Mouse (Mus musculus) lung, embryonic 14.5 days (tissue): ENCODE measurements around the gene Kctd7. TPM values are rescaled to one million over a fixed set of nuclear protein-coding genes. Genes with fewer than 3 reads are reported as not detected.

Experiments
- ATAC-seq: fragments of 200-750 bp; cut with Nextera tagmentation; 2 replicates; pipeline ENCODE4 v1.8.0; 2017; ENCODE audit warnings: mild to moderate bottlenecking, moderate TSS enrichment, moderate library complexity; ENCODE audit not compliant: insufficient read depth
- DNase-seq: peaks from one replicate; pipeline ENCODE4 v3.0.0-alpha.2; 2015
- H3K27ac ChIP-seq: fragments of 300-500 bp; sonication (generic); 2 replicates; pipeline ENCODE4 v1.5.1; 2014; ENCODE audit warnings: low read depth, mild to moderate bottlenecking, moderate library complexity
- H3K27me3 ChIP-seq: fragments of 300-500 bp; sonication (generic); 2 replicates; pipeline ENCODE4 v1.6.1; 2014; ENCODE audit warnings: low read length, control low read depth; ENCODE audit not compliant: insufficient read depth
- H3K36me3 ChIP-seq: fragments of 300-500 bp; sonication (generic); 2 replicates; pipeline ENCODE4 v1.6.1; 2014; ENCODE audit warnings: control low read depth; ENCODE audit not compliant: insufficient read depth
- H3K4me1 ChIP-seq: fragments of 300-500 bp; sonication (generic); 2 replicates; pipeline ENCODE4 v1.6.1; 2014; ENCODE audit warnings: antibody characterized with exemption, control low read depth; ENCODE audit not compliant: insufficient read depth
- H3K4me2 ChIP-seq: fragments of 300-500 bp; sonication (generic); 2 replicates; pipeline ENCODE4 v1.6.1; 2014; ENCODE audit warnings: mild to moderate bottlenecking
- H3K4me3 ChIP-seq: fragments of 300-500 bp; sonication (generic); 2 replicates; pipeline ENCODE4 v1.5.1; 2014; ENCODE audit warnings: low read depth, low read length
- H3K9ac ChIP-seq: fragments of 300-500 bp; sonication (generic); 2 replicates; pipeline ENCODE4 v1.6.1; 2014
- H3K9me3 ChIP-seq: fragments of 300-500 bp; sonication (generic); 2 replicates; pipeline ENCODE4 v1.6.1; 2016; ENCODE audit warnings: low read depth, low read length, control low read depth
- CTCF ChIP-seq: IDR thresholded peaks from 2 replicates; pipeline ENCODE4 v1.5.1; 2016; ENCODE audit warnings: antibody characterized with exemption, low read depth
- WGBS: fragments of 180-500 bp; shearing (Covaris S2); extraction: QIAGEN DNeasy Blood & Tissue Kit; methylation state at CpG from one replicate; pipeline ENCODE4 v1.1.7; 2014; 5-methylcytosine and 5-hydroxymethylcytosine counted together
- polyA plus RNA-seq: library from polyadenylated mRNA; unstranded; fragments of >200 nt; fragmentation: Nextera tagmentation; extraction: Ambion mirVana; gene quantifications from 2 replicates; pipeline ENCODE4 v1.2.1, GENCODE M21; 2014

Gene Kctd7
- polyA plus RNA-seq, 1 experiment from 2014 or later, result 7.4 TPM

DNA sequence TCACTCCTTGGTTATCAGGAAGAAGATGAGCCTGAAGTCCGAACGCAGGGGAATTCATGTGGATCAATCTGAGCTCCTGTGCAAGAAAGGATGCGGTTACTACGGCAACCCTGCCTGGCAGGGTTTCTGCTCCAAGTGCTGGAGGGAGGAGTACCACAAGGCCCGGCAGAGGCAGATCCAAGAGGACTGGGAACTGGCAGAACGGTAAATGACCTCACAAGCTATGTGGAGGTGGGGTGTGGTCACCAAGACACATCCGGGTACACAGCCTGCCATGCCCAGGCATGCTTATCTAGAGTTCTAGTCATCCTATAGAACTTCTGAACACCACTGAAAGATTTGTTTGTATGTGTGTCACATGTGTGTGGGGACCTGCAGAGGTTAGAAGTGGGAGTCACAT is 42.7 kb downstream of the Kctd7 start:
- H3K4me1 ChIP-seq, result no peaks in the 10 kb centered on the region
- H3K9me3 ChIP-seq, result no peaks in the 10 kb centered on the region
- no peak for TF ChIP-seq CTCF
- no peak for DNase-seq
- H3K36me3 ChIP-seq, result peaks cover 40% of the 10 kb centered on the region
- no peak overlapping the region for H3K9ac ChIP-seq
- H3K27me3 ChIP-seq, result no peaks in the 10 kb centered on the region
- no peak overlapping the region for H3K27ac ChIP-seq
- no peak overlapping the region for H3K4me3 ChIP-seq
- H3K4me2 ChIP-seq, result no peak overlapping the region
- ATAC-seq, result no peak
- 63% methylated on average over 7 of the region's 7 CpGs for WGBS

DNA sequence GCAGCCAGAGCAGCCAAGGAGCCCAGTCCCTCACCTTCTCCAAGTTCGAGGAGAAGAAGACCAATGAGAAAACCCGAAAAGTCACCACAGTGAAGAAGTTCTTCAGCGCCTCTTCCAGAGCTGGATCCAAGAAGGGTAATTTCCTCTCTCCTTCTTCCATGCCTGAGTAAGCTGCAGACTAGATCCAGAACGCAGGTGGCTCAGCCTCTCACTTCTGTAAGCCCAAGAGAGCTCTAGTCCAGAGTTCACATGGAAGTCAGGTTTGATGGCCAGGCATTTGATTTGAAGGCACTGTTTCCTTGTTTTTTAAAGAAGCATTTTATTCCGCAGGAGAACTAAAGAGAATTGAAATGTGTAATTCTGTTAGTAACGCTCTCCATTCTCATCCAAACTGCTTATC is 46.2 kb downstream of the Kctd7 start:
- Histone ChIP-seq H3K4me3 (no peak overlapping the region), H3K4me1 (no peaks in the 10 kb centered on the region), H3K36me3 (peaks cover 43% of the 10 kb centered on the region), H3K9ac (no peak overlapping the region), H3K27me3 (no peaks in the 10 kb centered on the region), H3K27ac (no peak overlapping the region), H3K4me2 (no peak overlapping the region), H3K9me3 (no peaks in the 10 kb centered on the region)
- WGBS, result 88% methylated on average over 6 of the region's 6 CpGs
- DNase-seq (no peak), ATAC-seq (no peak)
- no peak for TF ChIP-seq CTCF

GRCm38 (mm10) chr5:130191865-130192264 is 47.2 kb downstream of the Kctd7 start:
- Histone ChIP-seq H3K9ac (no peak overlapping the region), H3K27me3 (no peaks in the 10 kb centered on the region), H3K4me2 (no peak overlapping the region), H3K4me1 (no peaks in the 10 kb centered on the region), H3K9me3 (no peaks in the 10 kb centered on the region), H3K4me3 (no peak overlapping the region), H3K36me3 (peaks cover 45% of the 10 kb centered on the region), H3K27ac (peak overlapping the region; percentile 30; the same call in 1 of the 2 replicates)
- DNase-seq (no peak), ATAC-seq (peak; percentile 24; the same call in 1 of the 2 replicates)
- 52% methylated on average over 6 of the region's 6 CpGs for WGBS
- TF ChIP-seq CTCF, result no peak

GRCm38 (mm10) chr5:130192356-130192944 is 47.8 kb downstream of the Kctd7 start:
- 30% methylated on average over 2 of the region's 2 CpGs for WGBS
- no peaks in the 10 kb centered on the region for H3K9me3 ChIP-seq
- TF ChIP-seq CTCF, result no peak
- no peaks in the 10 kb centered on the region for H3K27me3 ChIP-seq
- DNase-seq, result peak; percentile 48
- H3K4me1 ChIP-seq, result no peaks in the 10 kb centered on the region
- peak overlapping the region; percentile 30; the same call in 1 of the 2 replicates for H3K27ac ChIP-seq
- H3K36me3 ChIP-seq, result peaks cover 49% of the 10 kb centered on the region
- peak; percentile 58; the same call in 1 of the 2 replicates for ATAC-seq
- H3K4me2 ChIP-seq, result no peak overlapping the region
- H3K9ac ChIP-seq, result no peak overlapping the region
- no peak overlapping the region for H3K4me3 ChIP-seq

GRCm38 (mm10) chr5:130193760-130194159 is 49.1 kb downstream of the Kctd7 start:
- H3K4me3 ChIP-seq, result no peak overlapping the region
- H3K4me2 ChIP-seq, result no peak overlapping the region
- H3K27me3 ChIP-seq, result no peaks in the 10 kb centered on the region
- H3K9me3 ChIP-seq, result no peaks in the 10 kb centered on the region
- DNase-seq, result no peak
- H3K27ac ChIP-seq, result no peak overlapping the region
- peaks cover 58% of the 10 kb centered on the region for H3K36me3 ChIP-seq
- no peak overlapping the region for H3K9ac ChIP-seq
- WGBS, result 65% methylated on average over 3 of the region's 3 CpGs
- ATAC-seq, result no peak
- H3K4me1 ChIP-seq, result no peaks in the 10 kb centered on the region
- TF ChIP-seq CTCF, result no peak

DNA sequence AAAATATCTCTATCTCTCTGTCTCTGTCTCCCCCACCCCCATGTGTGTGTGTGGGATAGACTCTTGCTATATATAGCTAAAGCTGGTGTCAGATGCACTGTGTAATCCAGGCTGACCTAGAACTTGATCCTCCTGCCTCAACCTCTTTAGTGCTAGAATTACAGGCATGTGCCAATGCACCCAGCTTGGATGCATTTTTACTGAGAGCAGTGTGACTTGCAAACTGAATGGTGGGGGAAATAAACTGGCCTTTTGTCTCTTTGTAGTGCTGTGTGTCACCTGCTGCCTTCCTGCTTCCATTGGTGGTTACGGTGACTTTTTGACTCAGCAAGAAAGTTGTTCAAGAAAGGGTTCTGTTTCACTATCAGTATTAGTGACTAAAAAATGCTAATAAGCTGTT is 51.6 kb downstream of the Kctd7 start:
- Histone ChIP-seq H3K4me3 (no peak overlapping the region), H3K36me3 (peaks cover 49% of the 10 kb centered on the region), H3K4me1 (no peaks in the 10 kb centered on the region), H3K9me3 (no peaks in the 10 kb centered on the region), H3K27ac (no peak overlapping the region), H3K9ac (no peak overlapping the region), H3K27me3 (no peaks in the 10 kb centered on the region), H3K4me2 (no peak overlapping the region)
- no peak for TF ChIP-seq CTCF
- no peak for DNase-seq
- whole genome bisulfite sequencing, result 93% methylated on average over 1 of the region's 1 CpGs
- ATAC-seq, result no peak

DNA sequence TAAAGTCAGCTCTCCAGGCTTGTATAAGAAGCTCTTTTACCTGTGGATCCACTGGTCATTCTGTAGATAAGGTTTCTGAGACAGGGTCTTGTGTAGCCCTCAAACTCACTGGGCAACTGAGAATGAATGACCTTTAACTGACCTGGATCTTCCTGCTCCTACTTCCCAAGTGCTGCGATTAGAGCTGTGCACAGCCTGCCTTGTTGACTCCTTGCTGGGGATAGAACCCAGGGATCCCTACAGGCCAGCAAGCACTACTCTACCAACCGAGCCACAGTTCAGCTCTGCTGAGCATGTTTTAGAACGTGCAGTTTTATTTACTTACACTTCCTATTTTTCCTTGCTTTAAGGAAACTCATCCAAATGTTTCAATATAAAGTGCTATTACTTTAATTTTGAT is 52.8 kb downstream of the Kctd7 start:
- Histone ChIP-seq H3K9me3 (no peaks in the 10 kb centered on the region), H3K27me3 (no peaks in the 10 kb centered on the region), H3K9ac (no peak overlapping the region), H3K36me3 (peaks cover 47% of the 10 kb centered on the region), H3K4me1 (no peaks in the 10 kb centered on the region), H3K4me2 (no peak overlapping the region), H3K4me3 (no peak overlapping the region), H3K27ac (no peak overlapping the region)
- no peak for TF ChIP-seq CTCF
- ATAC-seq (no peak), DNase-seq (no peak)
- 70% methylated on average over 3 of the region's 3 CpGs for whole genome bisulfite sequencing
